Mouse (Mus musculus): ENCODE results near the gene Gpcpd1.

DNA sequence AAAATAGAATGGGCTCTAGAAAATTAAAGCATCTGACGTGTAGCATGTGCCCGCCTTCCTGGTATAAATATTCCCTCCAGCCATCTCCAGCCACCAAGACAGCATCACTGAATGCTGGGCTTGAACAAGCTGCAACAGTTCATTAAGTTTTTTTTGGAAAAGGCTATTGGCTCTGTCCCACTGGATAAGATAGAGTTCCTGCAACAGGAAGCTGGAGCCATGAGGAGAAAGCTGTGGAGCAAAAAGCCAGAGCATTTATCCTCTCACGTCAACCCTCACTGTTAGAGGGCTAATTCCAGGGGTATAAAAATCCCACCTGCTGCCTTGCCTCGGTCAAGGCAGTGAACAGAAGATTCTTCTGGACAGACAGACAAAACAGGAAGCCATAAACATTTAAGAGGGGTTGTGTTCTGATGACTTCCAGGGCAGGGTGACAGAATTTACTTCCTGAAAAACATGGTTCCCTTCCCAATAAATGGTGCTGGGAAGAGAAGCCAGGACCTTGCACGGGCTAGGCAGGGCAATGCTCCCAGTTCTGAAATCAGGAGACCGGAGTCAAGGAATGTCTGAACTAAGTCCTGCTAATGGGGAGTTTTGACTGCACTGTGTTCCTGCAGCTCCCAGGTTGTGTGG, 2.5 kb upstream of the Gpcpd1 start:
- TF ChIP-seq CTCF (IDR thresholded peaks at IDR 0.05; ENCODE audit: borderline replicate concordance, extremely low read depth, insufficient read depth, insufficient read length) (no peak), POLR2A (IDR thresholded peaks at IDR 0.05; ENCODE audit: borderline replicate concordance, extremely low read depth, insufficient read depth, insufficient read length, poor library complexity, severe bottlenecking) (no peak)
